Mouse (Mus musculus) frontal cortex, postnatal 14 days (tissue): Measurements from ENCODE around the gene Pla2g4e.

Experiments
- DNase-seq, 2 experiments: peaks; one replicate each; pipeline ENCODE4 v3.0.0; 2022; ENCODE audit warnings: low spot score in 2 of 2

Pla2g4e gene

GRCm38 (mm10) chr2:120237784-120238183, 7.4 kb downstream of the Pla2g4e start:
- DNase-seq: no peak

GRCm38 (mm10) chr2:120235947-120236640, 9.0 kb downstream of the Pla2g4e start:
- DNase-seq: no peak

GRCm38 (mm10) chr2:120235381-120235780, 9.8 kb downstream of the Pla2g4e start:
- no peak for DNase-seq

- DNase-seq: no peak
Measured at GRCm38 (mm10) chr2:120231642-120232041, 13.5 kb downstream of the Pla2g4e start.

GRCm38 (mm10) chr2:120214600-120214999, 30.5 kb downstream of the Pla2g4e start:
- DNase-seq: no peak

- DNase-seq: no peak
Measured at GRCm38 (mm10) chr2:120211448-120211847, 33.7 kb downstream of the Pla2g4e start.

- no peak for DNase-seq
Measured at GRCm38 (mm10) chr2:120207926-120208325, 37.2 kb downstream of the Pla2g4e start.

GRCm38 (mm10) chr2:120207028-120207427, 38.1 kb downstream of the Pla2g4e start:
- DNase-seq: no peak

- DNase-seq: no peak
Measured at GRCm38 (mm10) chr2:120203742-120204141, 41.4 kb downstream of the Pla2g4e start.

GRCm38 (mm10) chr2:120200077-120200476, 45.1 kb downstream of the Pla2g4e start:
- DNase-seq: no peak

- DNase-seq: no peak
Measured at GRCm38 (mm10) chr2:120188174-120188573, 57.0 kb downstream of the Pla2g4e start.

GRCm38 (mm10) chr2:120187583-120187982, 57.6 kb downstream of the Pla2g4e start:
- no peak for DNase-seq

GRCm38 (mm10) chr2:120185527-120186276, 59.4 kb downstream of the Pla2g4e start:
- no peak for DNase-seq

- DNase-seq: no peak
Measured at GRCm38 (mm10) chr2:120178936-120179335, 66.2 kb downstream of the Pla2g4e start.

- DNase-seq: peak in 1 of 2 experiments; percentile 46
Measured at GRCm38 (mm10) chr2:120173718-120174117, 71.4 kb downstream of the Pla2g4e start.

- no peak for DNase-seq
Measured at GRCm38 (mm10) chr2:120171362-120171761, 73.8 kb downstream of the Pla2g4e start.

GRCm38 (mm10) chr2:120170726-120171125, 74.4 kb downstream of the Pla2g4e start:
- peak in 1 of 2 experiments; percentile 11 for DNase-seq

- no peak for DNase-seq
Measured at GRCm38 (mm10) chr2:120169382-120169781, 75.8 kb downstream of the Pla2g4e start.

- no peak for DNase-seq
Measured at GRCm38 (mm10) chr2:120167763-120168162, 77.4 kb downstream of the Pla2g4e start.

- no peak for DNase-seq
Measured at GRCm38 (mm10) chr2:120165474-120165873, 79.7 kb downstream of the Pla2g4e start.

GRCm38 (mm10) chr2:120159434-120159833, 85.7 kb downstream of the Pla2g4e start:
- DNase-seq: no peak

- no peak for DNase-seq
Measured at GRCm38 (mm10) chr2:120158846-120159245, 86.3 kb downstream of the Pla2g4e start.

- DNase-seq: no peak
Measured at GRCm38 (mm10) chr2:120158016-120158415, 87.1 kb downstream of the Pla2g4e start.
